Mouse (Mus musculus): Measurements from ENCODE around the gene Spaca6.

GRCm38 (mm10) chr17:17860110-17860509, 33.2 kb downstream of the Spaca6 start:
- TF ChIP-seq CTCF (IDR thresholded peaks at IDR 0.05; ENCODE audit: low read depth, low read length): no peak
- no peak for TF ChIP-seq TAL1 (conservative IDR thresholded peaks at IDR 0.05; ENCODE audit: low read depth, low read length)
- no peak for TF ChIP-seq POLR2AphosphoS5 (IDR thresholded peaks at IDR 0.05; ENCODE audit: insufficient replicate concordance, low read depth, low read length)
- TF ChIP-seq GATA1 (IDR thresholded peaks at IDR 0.05; ENCODE audit: borderline replicate concordance, low read length): no peak
- no peak for TF ChIP-seq GATA2 (IDR thresholded peaks at IDR 0.05; ENCODE audit: borderline replicate concordance, low read depth, low read length)
